Mouse (Mus musculus): Measurements from ENCODE around the gene Msi2.

DNA sequence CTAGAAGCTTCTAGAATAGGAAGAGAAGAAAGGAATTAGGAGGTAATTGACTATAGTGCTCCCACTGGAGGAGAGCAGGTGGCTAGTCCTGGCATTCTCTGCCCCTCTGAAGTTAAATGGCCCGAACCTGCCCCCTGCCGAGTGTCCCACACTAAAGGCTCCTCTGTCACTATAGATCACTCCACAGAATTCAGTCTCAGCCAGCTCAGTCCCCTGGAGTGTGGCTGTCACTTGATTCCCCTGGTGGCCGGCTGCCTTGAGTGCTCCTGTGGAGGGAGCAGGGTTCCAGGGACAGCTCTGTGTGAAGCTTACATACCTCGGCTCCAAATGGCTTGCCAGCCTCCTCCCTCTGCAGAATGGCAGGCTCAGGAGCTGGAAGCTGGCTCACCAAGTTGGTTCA is 391.3 kb downstream of the Msi2 start:
- no peak for TF ChIP-seq CTCF (IDR thresholded peaks at IDR 0.05; ENCODE audit: control insufficient read depth, insufficient read depth, insufficient replicate concordance, low read depth, low read length)
- TF ChIP-seq POLR2A (IDR thresholded peaks at IDR 0.05; ENCODE audit: control insufficient read depth, low read depth, low read length): no peak
